Mouse (Mus musculus) cortical plate, adult 2 months (tissue): ENCODE results near the gene Aqp1.

ENCODE experiments used
- CTCF ChIP-seq: fragments of 200-500 bp; IDR thresholded peaks from 2 replicates; pipeline ENCODE4 v1.5.1; 2011; ENCODE audit warnings: mild to moderate bottlenecking, control low read depth, low read length; ENCODE audit not compliant: insufficient read depth; ENCODE audit errors: extremely low read depth
- POLR2A ChIP-seq: fragments of 200-500 bp; IDR thresholded peaks from 2 replicates; pipeline ENCODE4 v1.6.1; 2011; ENCODE audit warnings: mild to moderate bottlenecking, low read length, control low read depth; ENCODE audit not compliant: insufficient read depth; ENCODE audit errors: extremely low read depth

- TF ChIP-seq POLR2A (no peak), CTCF (no peak)
Observed at GRCm38 (mm10) chr6:55389321-55389720, 53.1 kb downstream of the Aqp1 start.
